Mouse (Mus musculus) megakaryocyte, adult 5-6 weeks (primary cell): ENCODE measurements around the gene Zdhhc6. TPM values are rescaled to one million over a fixed set of nuclear protein-coding genes. Genes with fewer than 3 reads are reported as not detected.

ENCODE experiments used
- ATAC-seq: 2 replicates; pipeline ENCODE4 v1.8.0; 2016; ENCODE audit warnings: mild to moderate bottlenecking, inconsistent platforms; ENCODE audit not compliant: poor library complexity, severe bottlenecking
- total RNA-seq, 2 experiments: library from RNA; stranded (forward) in 1 of 2; stranded (reverse) in 1 of 2; fragments of 153-499, 151-499 nt in 1 of 2; fragments of 221-1000, 200-1000 nt in 1 of 2; gene quantifications; 2 replicates each; pipeline versions ENCODE4 v1.2.3 to v1.2.4; 2015 to 2017

The Zdhhc6 gene
- total RNA-seq (2015) (30.1 and 35.1 TPM in 2 replicates), total RNA-seq (2017) (31.8 and 42.7 TPM in 2 replicates)

DNA sequence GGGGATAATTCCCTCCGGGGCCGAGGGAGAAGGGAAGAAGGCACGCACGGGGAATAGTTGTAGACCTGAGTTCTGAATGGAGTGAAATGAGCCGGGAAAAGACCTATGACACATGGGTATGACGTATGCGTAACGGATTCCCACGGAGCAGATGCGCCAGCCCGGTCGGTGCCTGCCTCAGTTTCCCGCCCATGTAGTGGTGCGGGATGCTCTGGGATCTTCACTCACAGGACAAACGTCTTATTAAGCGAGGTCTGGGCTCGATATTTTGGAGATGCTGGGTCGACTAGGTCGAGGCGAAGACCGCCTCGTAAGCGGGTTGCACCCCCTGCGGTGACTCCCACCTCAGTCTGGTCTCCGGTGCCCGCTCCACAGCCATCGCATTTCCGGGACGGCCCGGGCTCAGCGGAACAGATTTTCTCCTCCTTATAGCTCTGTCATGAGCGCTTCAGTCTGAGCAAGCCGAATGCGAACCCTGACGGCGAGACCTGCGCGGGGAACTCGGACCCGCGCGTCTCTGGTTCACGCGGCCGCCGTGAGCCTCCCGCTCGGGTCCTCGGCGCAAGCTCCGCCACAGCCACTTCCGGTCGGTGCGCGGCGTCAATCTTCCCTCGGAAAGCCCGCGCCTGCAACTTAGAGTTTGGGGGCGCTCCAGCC lies at the start of gene Zdhhc6:
TSS of gene Zdhhc6 (minus strand) at position 581 of the 657 bp plus-strand sequence.
- peak; percentile 83 for ATAC-seq

DNA sequence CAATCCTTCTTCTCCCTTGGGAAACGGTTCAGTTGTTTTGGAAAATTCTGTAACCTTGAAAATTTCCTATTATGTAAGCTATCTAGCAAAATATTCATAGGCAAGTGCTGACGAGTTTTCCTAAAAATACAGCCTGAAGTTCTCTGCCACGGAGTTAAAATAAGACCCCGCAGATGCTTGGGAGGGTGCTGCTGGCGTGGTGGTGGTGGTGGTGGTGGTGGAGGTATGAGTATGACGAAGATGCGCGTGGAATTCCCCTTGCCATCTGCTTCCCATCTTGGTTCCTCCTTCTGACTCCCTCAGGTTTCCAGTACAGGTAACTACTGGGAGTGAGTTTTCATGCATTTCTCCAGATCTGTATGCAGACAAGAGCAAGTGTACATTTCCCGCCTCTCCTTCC lies 46.8 kb upstream of the Zdhhc6 start:
- ATAC-seq, result no peak

DNA sequence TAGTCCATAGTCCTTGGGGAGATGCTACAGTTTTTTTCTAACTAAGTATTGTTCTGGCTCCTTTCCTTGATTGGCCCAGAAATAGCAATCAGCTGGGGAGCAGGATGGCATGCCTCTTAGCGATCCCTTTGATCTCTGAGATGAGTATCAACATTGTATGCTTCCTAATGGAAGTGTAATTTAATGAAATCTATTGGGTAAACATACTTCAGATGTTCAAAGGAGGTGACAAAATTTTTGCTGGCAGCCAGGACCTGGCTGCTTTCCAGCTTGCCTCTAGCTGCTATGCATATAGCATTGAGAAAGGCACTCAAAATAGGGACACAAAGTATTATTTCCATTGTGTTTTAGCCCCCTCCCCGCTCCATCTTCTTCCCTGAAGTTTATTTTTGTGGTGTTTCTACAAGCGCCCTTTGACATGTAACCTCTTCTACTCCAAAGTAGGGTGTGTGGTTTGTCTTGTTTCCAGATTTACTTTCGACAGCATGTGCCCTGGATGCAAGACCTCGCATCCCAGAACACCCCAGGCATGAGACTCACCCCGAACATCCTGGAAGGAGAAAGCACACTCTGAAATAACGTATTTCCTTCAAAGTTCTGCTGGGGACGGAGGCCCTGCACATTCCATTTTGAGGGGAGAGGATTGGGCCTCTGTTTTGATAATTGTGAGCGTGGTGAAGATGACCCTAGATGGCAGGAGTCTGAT lies 35.0 kb upstream of the Zdhhc6 start:
- ATAC-seq, result no peak

DNA sequence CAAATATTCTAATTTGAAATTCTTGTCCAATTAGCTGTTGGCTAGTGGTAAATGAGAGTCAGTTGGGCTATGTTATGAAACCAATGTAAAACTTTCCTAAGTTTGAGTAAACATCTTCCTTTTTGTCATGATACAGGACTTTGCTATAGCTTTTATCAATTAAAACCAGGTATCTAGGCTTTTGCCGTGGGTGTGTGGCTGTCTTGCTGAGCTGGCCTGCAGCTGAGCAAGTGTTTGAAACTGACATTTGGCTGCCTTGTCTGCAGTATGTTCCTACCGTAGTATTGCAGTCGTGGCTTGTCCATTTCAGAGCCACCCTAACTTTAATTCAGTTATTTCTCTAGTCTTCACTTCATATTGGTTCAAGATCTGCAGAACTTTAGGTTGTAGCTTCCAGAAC lies 32.4 kb upstream of the Zdhhc6 start:
- ATAC-seq, result no peak

DNA sequence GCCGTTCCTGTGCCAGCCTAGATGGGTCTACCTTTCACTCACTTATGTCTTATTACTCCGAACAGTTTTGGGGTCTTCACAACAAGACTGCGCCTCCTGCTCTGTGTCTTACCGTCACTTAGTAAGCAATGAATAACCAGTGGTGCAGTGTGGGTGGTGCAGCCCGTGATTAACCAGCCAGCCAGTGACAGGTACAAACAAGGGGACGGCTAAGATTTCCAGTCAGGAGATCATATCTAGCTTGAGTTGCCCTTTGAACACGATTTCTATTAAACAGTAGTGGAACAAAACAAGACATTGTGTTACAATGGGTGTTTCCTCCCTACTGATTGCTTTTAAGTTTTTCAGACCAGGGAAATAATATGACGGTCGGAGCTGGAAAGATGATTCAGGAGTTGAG lies 27.4 kb upstream of the Zdhhc6 start:
- ATAC-seq, result no peak

DNA sequence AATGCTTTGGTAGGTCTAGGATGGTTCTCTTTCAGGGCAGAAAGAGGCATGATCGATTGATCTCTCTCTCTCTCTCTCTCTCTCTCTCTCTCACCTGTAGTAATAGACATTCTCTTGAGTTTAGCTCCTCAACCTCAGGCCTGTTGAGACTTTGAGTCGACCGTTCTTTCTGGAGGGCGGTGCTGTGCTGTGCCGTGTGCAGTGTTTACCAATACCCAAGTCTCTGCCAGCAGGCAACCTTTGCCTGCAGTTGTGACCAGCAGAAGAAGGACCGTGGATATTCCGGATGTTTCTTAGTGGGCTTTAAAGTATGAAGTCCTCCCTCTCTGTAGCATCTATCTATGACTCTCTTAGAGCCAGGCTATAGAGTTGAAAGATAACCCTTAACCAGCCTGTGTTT lies 26.6 kb upstream of the Zdhhc6 start:
- no peak for ATAC-seq

DNA sequence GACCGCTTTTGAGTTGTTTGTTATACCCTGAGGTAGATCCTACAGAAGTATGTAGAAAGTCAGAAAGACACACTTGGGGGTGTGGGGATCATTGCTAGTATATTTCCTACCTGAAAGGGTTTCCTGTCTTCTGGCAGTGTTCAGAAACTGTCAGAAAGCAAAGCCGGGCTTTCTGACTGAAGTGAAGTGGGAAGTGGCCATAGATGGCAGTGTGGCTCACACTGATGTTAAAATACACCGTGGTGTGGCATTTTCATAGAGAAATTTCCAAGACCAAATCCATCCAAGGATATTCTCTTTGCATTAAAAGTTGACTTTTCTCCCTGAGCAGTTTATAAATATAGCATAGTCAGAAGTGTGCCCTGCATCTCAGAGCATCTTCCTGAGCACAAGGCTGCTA lies 25.5 kb upstream of the Zdhhc6 start:
- no peak for ATAC-seq

DNA sequence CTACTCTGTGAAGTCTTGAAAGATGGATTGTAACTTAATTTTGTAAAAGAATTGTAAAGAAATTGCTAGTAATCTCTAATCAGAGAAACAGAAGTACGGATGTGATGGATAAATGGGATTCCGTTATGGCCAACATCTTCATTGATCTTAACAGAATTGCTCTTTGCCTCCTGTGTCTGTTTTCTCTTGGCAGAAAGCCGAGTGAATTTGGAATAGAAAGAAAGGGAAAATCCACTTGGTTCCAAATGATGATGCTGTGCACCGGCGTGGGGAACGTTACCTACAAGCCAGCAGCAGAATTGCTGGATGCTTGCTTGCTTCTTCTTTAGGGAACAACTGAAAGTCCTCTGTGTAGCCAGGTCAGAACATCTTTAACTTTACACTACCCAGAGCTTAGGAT lies 24.7 kb upstream of the Zdhhc6 start:
- no peak for ATAC-seq

DNA sequence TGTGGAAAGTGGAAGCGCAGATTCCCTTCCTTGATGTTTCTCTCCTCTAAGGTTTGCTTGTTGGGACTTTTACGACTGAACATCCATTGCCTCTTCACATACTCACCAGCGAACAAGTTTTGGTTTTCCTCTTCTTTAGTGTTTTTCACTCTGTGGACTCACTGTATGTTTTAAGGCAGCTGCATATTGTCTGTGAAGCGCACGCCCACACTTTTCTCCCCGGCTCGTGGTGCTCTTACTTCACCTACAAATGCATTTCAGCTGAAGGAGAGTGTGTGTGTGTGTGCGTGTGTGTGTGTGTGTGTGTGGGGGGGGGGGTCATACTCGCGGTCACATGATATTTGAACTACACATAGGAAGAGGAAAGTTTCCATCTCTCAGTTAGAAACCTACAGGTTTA lies 21.8 kb upstream of the Zdhhc6 start:
- no peak for ATAC-seq

DNA sequence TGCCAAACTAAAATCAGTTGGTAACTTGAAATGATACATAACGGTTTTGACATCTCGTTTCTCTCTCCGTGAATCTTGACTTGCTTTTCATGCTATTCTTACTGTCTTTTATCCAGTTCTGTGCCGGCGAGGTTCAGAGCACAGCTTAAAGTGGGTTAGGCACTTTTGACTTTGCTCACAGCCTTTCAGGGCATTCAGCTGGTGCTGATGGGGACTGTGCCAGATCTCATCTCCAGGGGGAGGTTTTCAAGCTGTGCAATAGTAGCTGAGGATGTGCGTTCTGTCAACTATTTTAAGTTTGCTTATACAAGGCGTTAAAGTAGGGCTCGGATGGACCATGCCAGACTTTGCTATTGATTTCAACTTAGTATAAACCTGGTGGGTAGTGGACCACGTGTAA lies 21.2 kb upstream of the Zdhhc6 start:
- ATAC-seq, result no peak

DNA sequence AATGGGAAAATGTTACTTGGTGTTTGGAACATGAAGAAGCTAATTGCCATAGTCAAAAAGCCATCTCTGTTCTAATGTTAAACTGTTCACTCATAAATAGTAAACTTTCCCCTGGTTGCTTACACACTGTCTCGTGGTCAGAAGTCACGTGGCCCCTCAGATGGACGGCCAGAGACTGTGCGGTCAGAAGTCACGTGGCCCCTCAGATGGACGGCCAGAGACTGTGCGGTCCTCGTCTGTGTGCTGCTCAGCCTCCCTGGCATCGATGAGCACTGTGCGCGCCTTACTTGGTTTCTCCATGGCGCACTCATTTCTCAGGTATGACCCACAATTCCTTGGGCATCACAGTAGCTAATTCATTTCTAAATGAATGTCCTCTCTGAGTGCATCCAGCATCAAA lies 20.6 kb upstream of the Zdhhc6 start:
- no peak for ATAC-seq

DNA sequence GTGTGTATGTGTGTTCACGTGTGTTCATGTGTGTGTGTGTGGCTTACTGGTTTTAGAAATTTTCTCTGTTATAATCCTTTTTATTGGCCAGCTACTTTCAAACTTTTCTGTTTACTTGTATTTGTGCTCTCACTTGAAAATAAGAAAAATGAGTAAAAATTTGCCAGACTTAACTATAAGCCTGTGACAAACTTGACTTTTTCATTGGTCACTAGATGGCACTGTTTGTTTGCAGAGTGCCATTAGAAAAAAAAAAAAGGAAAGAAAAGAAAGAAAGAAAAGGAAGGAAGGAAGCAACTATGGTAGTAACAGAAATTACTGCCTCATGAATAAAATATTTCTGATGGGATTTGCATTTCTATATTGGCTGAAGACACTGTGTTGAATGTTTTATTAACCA lies 20.0 kb upstream of the Zdhhc6 start:
- no peak for ATAC-seq

DNA sequence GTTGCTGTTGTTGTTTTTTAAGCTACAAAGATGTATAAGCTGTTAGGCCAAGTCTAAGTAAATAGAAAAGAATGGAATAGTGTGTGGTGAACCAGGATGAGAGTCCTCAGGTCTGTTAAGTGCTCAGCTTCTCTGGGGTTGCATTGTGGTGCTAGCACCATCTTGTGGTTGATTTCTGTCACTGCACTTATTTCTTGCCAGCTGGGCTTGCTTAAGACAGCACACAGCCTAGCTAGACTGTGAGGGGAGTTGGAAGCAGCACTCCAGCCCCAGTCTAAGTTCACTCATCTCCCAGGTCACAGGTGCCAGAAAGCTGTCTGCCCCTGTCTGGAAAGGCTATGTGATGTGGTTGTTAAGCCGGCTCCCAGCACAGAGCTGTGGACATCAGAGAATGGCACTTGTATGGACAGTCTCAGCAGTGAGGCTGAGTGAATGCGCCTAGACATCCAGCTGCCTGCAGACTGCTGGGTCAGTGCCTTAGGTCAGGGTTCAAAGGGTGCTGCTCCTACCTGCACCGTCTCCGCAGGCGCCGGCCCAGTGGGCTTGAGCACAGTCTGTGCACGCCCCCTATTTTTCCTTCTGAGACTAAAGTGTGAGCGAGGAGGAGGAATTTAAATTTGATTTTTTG lies 16.9 kb upstream of the Zdhhc6 start:
- peak; percentile 96 for ATAC-seq

DNA sequence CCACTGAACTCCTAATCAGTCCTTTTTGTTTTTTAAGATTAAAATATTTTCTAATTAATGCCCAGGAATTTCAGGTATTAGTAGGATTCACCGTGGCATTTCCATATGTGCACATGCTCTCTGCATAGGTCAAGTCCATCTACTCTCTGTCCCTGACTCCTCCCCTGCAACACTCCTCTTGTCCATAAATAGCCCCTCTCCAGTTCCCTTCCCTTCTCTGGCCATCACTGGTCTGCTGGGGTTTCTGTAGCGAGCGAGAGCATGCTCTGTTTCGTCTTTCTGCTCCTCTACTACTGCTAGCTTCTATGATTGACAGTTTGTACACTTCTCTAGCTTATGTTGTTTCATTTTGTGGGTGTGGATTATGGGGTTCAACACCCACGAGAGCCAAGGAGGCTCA lies 15.9 kb upstream of the Zdhhc6 start:
- ATAC-seq, result no peak

DNA sequence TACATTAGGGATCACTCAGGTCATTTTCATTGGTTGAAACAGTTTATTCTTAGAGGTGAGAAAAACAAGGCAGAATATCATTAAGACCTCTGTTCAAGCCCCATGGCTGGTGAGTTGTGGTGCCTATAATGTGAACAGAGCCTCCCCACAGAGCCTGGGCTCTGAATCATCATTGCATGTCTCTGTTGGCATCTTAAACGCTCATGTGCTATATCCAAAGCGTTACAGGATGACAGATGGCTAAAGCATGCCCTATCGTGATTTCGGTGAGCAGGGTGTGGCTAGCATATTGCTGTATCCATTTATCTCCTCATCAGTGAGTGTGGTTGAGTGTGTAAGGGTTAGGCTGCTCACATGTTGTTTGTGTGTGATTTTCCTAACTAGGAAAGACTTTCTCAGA lies 11.7 kb upstream of the Zdhhc6 start:
- no peak for ATAC-seq

DNA sequence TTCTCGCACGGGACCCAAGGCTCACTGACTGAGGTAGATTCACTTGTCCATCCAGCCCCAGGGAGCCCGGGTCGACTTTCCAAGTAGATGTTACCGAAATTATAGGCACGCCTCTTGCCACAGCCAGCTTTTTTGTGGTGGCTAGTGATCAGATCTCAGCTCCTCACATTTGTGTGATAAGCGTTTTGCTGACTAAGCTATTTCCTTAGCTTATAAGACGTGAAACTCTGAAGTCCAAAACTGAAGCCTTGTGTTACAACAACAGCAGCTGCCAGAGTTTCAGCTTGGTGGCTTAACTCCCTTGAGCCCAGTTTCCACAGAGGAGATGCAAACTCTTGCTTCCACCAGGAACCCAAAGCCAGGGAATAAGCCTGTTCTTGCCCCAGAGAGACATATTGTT lies 6.8 kb upstream of the Zdhhc6 start:
- no peak for ATAC-seq

DNA sequence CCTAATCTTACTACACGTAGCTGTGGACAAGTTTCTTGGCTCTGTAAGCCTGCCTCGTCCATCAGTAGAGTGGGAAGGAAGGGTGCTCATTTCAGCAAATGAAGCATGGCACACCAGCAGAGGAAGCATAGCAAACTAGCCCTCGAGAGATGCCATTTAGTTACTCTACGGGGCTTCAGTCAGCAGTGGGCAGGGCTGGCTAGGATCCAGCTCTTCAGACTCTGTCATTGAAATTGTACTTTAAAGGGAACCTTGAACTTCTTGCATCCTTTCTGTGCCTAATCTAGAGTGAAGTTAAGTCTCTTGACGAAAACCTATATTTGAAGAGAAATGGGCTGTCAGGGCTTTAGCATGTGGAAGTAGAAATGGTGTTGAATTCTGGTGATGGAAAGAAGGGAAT lies 3.7 kb upstream of the Zdhhc6 start:
- no peak for ATAC-seq

DNA sequence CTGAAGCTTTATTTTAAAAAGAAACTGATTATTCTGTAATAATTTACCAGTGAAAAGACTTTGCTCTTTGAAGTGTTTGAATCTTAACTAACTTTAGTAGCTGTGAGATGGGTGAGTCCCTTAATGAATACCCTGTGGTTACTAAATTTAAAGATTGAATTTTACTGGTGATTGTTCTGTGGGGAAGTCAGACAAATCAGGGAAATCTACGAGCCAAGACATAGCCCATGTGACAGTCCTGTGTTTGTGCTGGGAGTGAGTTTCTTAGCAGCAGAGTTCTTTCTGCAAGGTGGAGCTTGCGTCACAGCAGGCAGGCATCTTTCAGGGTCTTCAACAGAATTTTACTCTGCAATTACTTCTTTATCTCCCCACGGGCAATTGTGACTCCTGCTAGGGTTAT lies 3.2 kb upstream of the Zdhhc6 start:
- ATAC-seq, result no peak

DNA sequence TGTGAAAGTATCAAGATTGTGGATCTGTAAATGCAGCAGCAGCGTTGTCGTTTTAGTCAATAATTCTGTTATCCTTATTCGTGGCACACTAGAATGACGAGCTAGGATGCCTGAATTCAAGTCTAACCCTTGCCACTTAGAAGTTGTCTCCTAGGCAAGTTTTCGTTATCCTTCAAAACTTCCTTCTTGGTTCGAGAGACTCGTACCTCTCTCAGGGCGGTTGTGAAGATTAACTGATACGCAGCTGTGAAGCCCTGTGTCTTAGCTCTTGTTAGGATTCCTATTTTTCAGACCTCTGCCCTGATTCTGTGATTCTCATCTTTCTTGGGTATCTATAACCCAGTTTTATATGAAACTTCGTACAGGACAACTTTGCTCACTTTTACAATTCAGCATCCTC lies 1.1 kb upstream of the Zdhhc6 start:
- no peak for ATAC-seq

DNA sequence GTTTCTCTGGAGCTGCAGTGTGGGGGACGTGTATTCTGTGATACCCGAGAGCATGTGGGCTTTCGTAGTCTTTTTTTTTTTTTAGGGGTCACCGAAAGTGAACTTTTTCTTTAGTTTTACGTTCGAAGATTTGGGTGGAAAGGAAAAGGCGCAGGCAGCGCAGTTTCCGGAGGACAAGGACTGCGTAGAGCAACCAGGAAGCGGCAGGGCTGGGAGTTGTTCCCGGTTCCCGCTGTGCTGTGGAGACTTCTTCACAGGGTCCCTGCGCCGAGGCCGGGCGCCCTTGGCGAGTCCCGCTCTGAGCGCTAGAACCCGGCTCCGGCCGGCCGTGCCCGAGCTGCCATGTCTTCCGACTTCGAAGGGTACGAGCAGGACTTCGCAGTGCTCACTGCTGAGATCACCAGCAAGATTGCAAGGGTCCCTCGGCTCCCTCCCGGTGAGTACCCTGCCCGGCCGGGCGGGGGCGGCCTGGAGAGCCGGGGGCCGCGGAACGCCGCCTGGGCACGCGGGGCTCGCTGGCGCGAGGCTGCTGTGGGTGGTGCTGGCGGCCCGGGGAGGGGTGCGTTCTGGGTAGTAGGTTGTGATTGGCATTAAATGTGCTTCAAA lies 380 bp upstream of the Zdhhc6 start, which contains the start of gene Vti1a:
TSS of gene Vti1a (plus strand) at position 187 of the 606 bp plus-strand sequence.
- peak; percentile 85 for ATAC-seq

DNA sequence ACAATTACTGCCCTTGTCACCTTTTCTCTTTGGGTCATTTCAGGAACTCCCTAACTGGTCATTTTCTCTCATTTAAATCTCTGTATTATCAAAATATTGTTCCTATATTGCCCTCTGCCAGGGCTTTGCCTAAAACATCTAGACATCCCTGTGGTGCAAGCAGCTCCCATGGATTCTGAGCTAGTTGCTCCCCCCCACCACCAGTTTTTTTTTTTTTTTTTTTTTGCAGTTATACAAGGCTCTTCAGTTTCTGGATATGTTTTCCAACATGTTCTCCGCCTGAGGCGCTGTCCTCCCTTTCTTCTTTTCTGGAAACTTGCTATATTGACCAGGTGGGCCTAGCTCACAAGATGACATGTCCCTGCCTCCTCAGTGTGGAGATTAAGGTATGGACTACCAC lies 2.2 kb downstream of the Zdhhc6 start:
- no peak for ATAC-seq

DNA sequence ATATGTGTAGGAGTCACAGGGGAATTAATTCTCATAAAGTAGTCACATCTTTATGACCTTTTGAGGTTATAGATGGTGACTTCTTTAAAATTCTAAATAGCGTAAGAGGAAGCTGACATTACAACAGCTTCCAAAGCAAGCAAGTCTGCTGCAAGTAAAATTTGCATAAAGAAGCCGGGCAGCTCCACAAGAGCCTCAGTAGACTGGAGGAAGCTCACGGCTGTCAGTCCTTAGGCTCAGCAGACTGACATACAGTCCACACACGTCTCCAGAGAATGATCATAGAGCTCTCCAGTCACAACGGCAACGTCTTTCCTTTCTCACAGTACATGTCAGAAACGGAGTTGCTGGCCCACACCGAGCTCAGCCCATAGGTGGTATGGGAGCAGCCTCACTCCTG lies 4.0 kb downstream of the Zdhhc6 start:
- peak; percentile 41 for ATAC-seq
